ENCODE assay signal across 10 mouse cellular contexts in genomic region chr5:111420896-111421295, GRCm38 (mm10). TPM values are rescaled to one million over a fixed set of nuclear protein-coding genes. Genes with fewer than 3 reads are reported as not detected.
A peak's percentile ranks its signal among the peaks of the same experiment; 100 is the strongest.
DNase-seq lines count a peak whose midpoint lies in the region; ATAC-seq and TF ChIP-seq lines count a peak whose summit lies in the region.
"Had no signal": no experiment of that assay in that cellular context is flagged by ENCODE, and none has a peak within 500 bp of the region (broad histone marks: within the 10 kb centered on the region; RNA-seq: fewer than 3 reads in every experiment).

No protein-coding gene starts in this region.

- H3K9ac ChIP-seq in lung, postnatal 0 days (replicated peaks; ENCODE audit: low read depth) = no peak overlapping the region
- H3K9ac ChIP-seq in limb, embryonic 13.5 days = peak overlapping the region; percentile 96
- H3K9ac ChIP-seq in stomach, embryonic 15.5 days = no peak overlapping the region

- no peak for ATAC-seq in lung, postnatal 0 days
- ATAC-seq in limb, embryonic 13.5 days (ENCODE audit: low FRiP score, low read depth) = no peak
- no peak for ATAC-seq in stomach, embryonic 15.5 days (ENCODE audit: insufficient read depth, low FRiP score, low read depth)

- H3K36me3 ChIP-seq in lung, postnatal 0 days (ENCODE audit: insufficient read depth, low read length) = no peaks in the 10 kb centered on the region
- H3K36me3 ChIP-seq in limb, embryonic 13.5 days = peaks cover 44% of the 10 kb centered on the region
- 0 out of 2 replicates have a peak, but pooled peaks cover 4% of the 10 kb centered on the region for H3K36me3 ChIP-seq in stomach, embryonic 15.5 days

- H3K9me3 ChIP-seq in lung, postnatal 0 days (ENCODE audit: low read length) = no peaks in the 10 kb centered on the region
- H3K9me3 ChIP-seq in limb, embryonic 13.5 days = no peaks in the 10 kb centered on the region
- H3K9me3 ChIP-seq in stomach, embryonic 15.5 days = no peaks in the 10 kb centered on the region

- H3K4me3 ChIP-seq in lung, postnatal 0 days (ENCODE audit: low read depth, low read length) = no peak overlapping the region
- peak overlapping the region; percentile 89 for H3K4me3 ChIP-seq in limb, embryonic 13.5 days
- peak overlapping the region; percentile 72 for H3K4me3 ChIP-seq in stomach, embryonic 15.5 days (replicated peaks)

- no peak for TF ChIP-seq EP300 in lung, postnatal 0 days (IDR thresholded peaks at IDR 0.05)

- DNase-seq in embryo, embryonic 9.5 days (ENCODE audit: extremely low spot score) = peak; percentile 44
- no peak for DNase-seq in embryo, embryonic 10.5 days (ENCODE audit: low spot score)
- no peak for DNase-seq in lung, postnatal 0 days (ENCODE audit: low spot score)
- no peak for DNase-seq in lung, postnatal 25 days (ENCODE audit: low spot score)
- no peak for DNase-seq in spleen, adult 12 weeks (ENCODE audit: low spot score)
- DNase-seq in urinary bladder, adult 2 months (ENCODE audit: low spot score) = no peak
- DNase-seq: cerebellum, postnatal 25 days; kidney, adult 8-10 months had no signal

- peaks cover 14% of the 10 kb centered on the region for H3K4me1 ChIP-seq in lung, postnatal 0 days (ENCODE audit: insufficient read depth, low read depth, low read length)
- peaks cover 79% of the 10 kb centered on the region for H3K4me1 ChIP-seq in limb, embryonic 13.5 days
- H3K4me1 ChIP-seq in stomach, embryonic 15.5 days = peaks cover 44% of the 10 kb centered on the region

- H3K27me3 ChIP-seq in lung, postnatal 0 days (replicated peaks; ENCODE audit: insufficient read depth, low read length) = peaks cover 28% of the 10 kb centered on the region
- H3K27me3 ChIP-seq in limb, embryonic 13.5 days = peaks cover 45% of the 10 kb centered on the region
- peaks cover 34% of the 10 kb centered on the region for H3K27me3 ChIP-seq in stomach, embryonic 15.5 days (replicated peaks)

- peak overlapping the region; percentile 100; the same call in 1 of the 2 replicates for H3K4me2 ChIP-seq in lung, postnatal 0 days (replicated peaks; ENCODE audit: low read depth, low read length)
- H3K4me2 ChIP-seq in limb, embryonic 13.5 days (replicated peaks) = peak overlapping the region; percentile 91
- peak overlapping the region; percentile 94 for H3K4me2 ChIP-seq in stomach, embryonic 15.5 days

- no peak for TF ChIP-seq CTCF in lung, postnatal 0 days (IDR thresholded peaks at IDR 0.05)

- WGBS in lung, postnatal 0 days = 84% methylated on average over 22 of the region's 22 CpGs
- 40% methylated on average over 22 of the region's 22 CpGs for WGBS in limb, embryonic 13.5 days
- 64% methylated on average over 22 of the region's 22 CpGs for WGBS in stomach, embryonic 15.5 days

- H3K27ac ChIP-seq in lung, postnatal 0 days (ENCODE audit: low read length) = no peak overlapping the region
- H3K27ac ChIP-seq in limb, embryonic 13.5 days = no peak overlapping the region
- no peak overlapping the region for H3K27ac ChIP-seq in stomach, embryonic 15.5 days

RNA-seq across cellular contexts. Expression of gene Mn1, which starts 3.7 kb away (rescaled TPM):
- 6.0 and 6.6 TPM in 2 replicates for polyA plus RNA-seq in lung, postnatal 0 days (2015; fragmentation: Nextera tagmentation; extraction: Ambion mirVana)
- 22.8 and 22.9 TPM in 2 replicates for polyA plus RNA-seq in limb, embryonic 13.5 days (2015; fragmentation: Nextera tagmentation; extraction: Ambion mirVana)
- 11.9 and 12.0 TPM in 2 replicates for polyA plus RNA-seq in stomach, embryonic 15.5 days (2015; fragmentation: Nextera tagmentation; extraction: Ambion mirVana)
- polyA plus RNA-seq in urinary bladder, adult 2 months (2012; rRNA removed) = 4.9 and 8.3 TPM in 2 replicates
